Mouse (Mus musculus): ENCODE measurements around the gene Mreg. TPM values are rescaled to one million over a fixed set of nuclear protein-coding genes. Genes with fewer than 3 reads are reported as not detected.
"Not testable (repeated sequence)": the region's sequence is repeated elsewhere in the genome, so short reads cannot be mapped to it uniquely, and the experiment has no call there.

Gene Mreg
- polyA plus RNA-seq, 1 experiment from 2014 or later: 9.6 TPM

- ATAC-seq (replicated peaks; ENCODE audit: low FRiP score, low TSS enrichment, low read depth) (peak; percentile 86), DNase-seq (ENCODE audit: low spot score) (peak; percentile 90)
- WGBS: under 1% methylated on average over 35 of the region's 50 CpGs
- H3K27ac ChIP-seq (ENCODE audit: low read depth): peak overlapping the region; percentile 85
- peak overlapping the region; percentile 46 for H3K9ac ChIP-seq (ENCODE audit: low read length)
- peak overlapping the region; percentile 59 for H3K4me3 ChIP-seq (ENCODE audit: low read depth, low read length)
- H3K9me3 ChIP-seq (ENCODE audit: control insufficient read depth, low read length); H3K36me3 ChIP-seq (ENCODE audit: control insufficient read depth, insufficient read depth, low read length); H3K4me1 ChIP-seq (replicated peaks; ENCODE audit: control insufficient read depth, insufficient read depth, low read length); H3K27me3 ChIP-seq (replicated peaks; ENCODE audit: control insufficient read depth, insufficient read depth, low read length): not testable (repeated sequence)
- peak overlapping the region; percentile 58 for H3K4me2 ChIP-seq (ENCODE audit: low read length)
Measured at GRCm38 (mm10) chr1:72236363-72237006, 24.4 kb upstream of the Mreg start.

GRCm38 (mm10) chr1:72232592-72232991 is 20.5 kb upstream of the Mreg start:
- not testable (repeated sequence) for ATAC-seq (replicated peaks; ENCODE audit: low FRiP score, low TSS enrichment, low read depth)

GRCm38 (mm10) chr1:72228974-72229373 is 16.9 kb upstream of the Mreg start:
- Histone ChIP-seq H3K4me3 (ENCODE audit: low read depth, low read length) (no peak overlapping the region), H3K9me3 (ENCODE audit: control insufficient read depth, low read length) (no peaks in the 10 kb centered on the region), H3K36me3 (ENCODE audit: control insufficient read depth, insufficient read depth, low read length) (no peaks in the 10 kb centered on the region), H3K4me1 (replicated peaks; ENCODE audit: control insufficient read depth, insufficient read depth, low read length) (no peaks in the 10 kb centered on the region), H3K27ac (ENCODE audit: low read depth) (no peak overlapping the region), H3K4me2 (ENCODE audit: low read length) (no peak overlapping the region), H3K27me3 (replicated peaks; ENCODE audit: control insufficient read depth, insufficient read depth, low read length) (no peaks in the 10 kb centered on the region), H3K9ac (ENCODE audit: low read length) (no peak overlapping the region)
- 45% methylated on average over 3 of the region's 3 CpGs for WGBS
- no peak for DNase-seq (ENCODE audit: low spot score)
- no peak for ATAC-seq (replicated peaks; ENCODE audit: low FRiP score, low TSS enrichment, low read depth)

More at GRCm38 (mm10) chr1:72232592-72232991, 20.5 kb upstream of the Mreg start:
- not testable (repeated sequence) for H3K36me3 ChIP-seq (ENCODE audit: control insufficient read depth, insufficient read depth, low read length); H3K9me3 ChIP-seq (ENCODE audit: control insufficient read depth, low read length); H3K4me3 ChIP-seq (ENCODE audit: low read depth, low read length); H3K9ac ChIP-seq (ENCODE audit: low read length); H3K27ac ChIP-seq (ENCODE audit: low read depth); DNase-seq (ENCODE audit: low spot score); H3K4me1 ChIP-seq (replicated peaks; ENCODE audit: control insufficient read depth, insufficient read depth, low read length); H3K4me2 ChIP-seq (ENCODE audit: low read length); H3K27me3 ChIP-seq (replicated peaks; ENCODE audit: control insufficient read depth, insufficient read depth, low read length)
- 77% methylated on average over 10 of the region's 10 CpGs for WGBS

GRCm38 (mm10) chr1:72227546-72227945 is 15.4 kb upstream of the Mreg start:
- DNase-seq (ENCODE audit: low spot score) (no peak), ATAC-seq (replicated peaks; ENCODE audit: low FRiP score, low TSS enrichment, low read depth) (no peak)
- Histone ChIP-seq H3K4me3 (ENCODE audit: low read depth, low read length) (no peak overlapping the region), H3K27ac (ENCODE audit: low read depth) (no peak overlapping the region), H3K4me1 (replicated peaks; ENCODE audit: control insufficient read depth, insufficient read depth, low read length) (no peaks in the 10 kb centered on the region), H3K27me3 (replicated peaks; ENCODE audit: control insufficient read depth, insufficient read depth, low read length) (no peaks in the 10 kb centered on the region), H3K4me2 (ENCODE audit: low read length) (no peak overlapping the region), H3K36me3 (ENCODE audit: control insufficient read depth, insufficient read depth, low read length) (no peaks in the 10 kb centered on the region), H3K9ac (ENCODE audit: low read length) (no peak overlapping the region), H3K9me3 (ENCODE audit: control insufficient read depth, low read length) (no peaks in the 10 kb centered on the region)
- 93% methylated on average over 5 of the region's 5 CpGs for WGBS

- no peaks in the 10 kb centered on the region for H3K36me3 ChIP-seq (ENCODE audit: control insufficient read depth, insufficient read depth, low read length)
- H3K27me3 ChIP-seq (replicated peaks; ENCODE audit: control insufficient read depth, insufficient read depth, low read length): no peaks in the 10 kb centered on the region
- no peak for DNase-seq (ENCODE audit: low spot score)
- no peak overlapping the region for H3K4me2 ChIP-seq (ENCODE audit: low read length)
- no peak overlapping the region for H3K4me3 ChIP-seq (ENCODE audit: low read depth, low read length)
- H3K4me1 ChIP-seq (replicated peaks; ENCODE audit: control insufficient read depth, insufficient read depth, low read length): no peaks in the 10 kb centered on the region
- no peaks in the 10 kb centered on the region for H3K9me3 ChIP-seq (ENCODE audit: control insufficient read depth, low read length)
- no peak overlapping the region for H3K9ac ChIP-seq (ENCODE audit: low read length)
- H3K27ac ChIP-seq (ENCODE audit: low read depth): no peak overlapping the region
- ATAC-seq (replicated peaks; ENCODE audit: low FRiP score, low TSS enrichment, low read depth): 0 out of 2 replicates have a peak, but pooled peaks have one; percentile 1
- 38% methylated on average over 4 of the region's 4 CpGs for WGBS
Measured at GRCm38 (mm10) chr1:72226887-72227481, 14.9 kb upstream of the Mreg start.

GRCm38 (mm10) chr1:72226172-72226886 is 14.2 kb upstream of the Mreg start:
- Histone ChIP-seq H3K4me1 (replicated peaks; ENCODE audit: control insufficient read depth, insufficient read depth, low read length) (no peaks in the 10 kb centered on the region), H3K4me3 (ENCODE audit: low read depth, low read length) (0 out of 2 replicates have a peak overlapping the region, but pooled peaks have one; percentile 47), H3K27ac (ENCODE audit: low read depth) (peak overlapping the region; percentile 43; the same call in 1 of the 2 replicates), H3K36me3 (ENCODE audit: control insufficient read depth, insufficient read depth, low read length) (no peaks in the 10 kb centered on the region), H3K9me3 (ENCODE audit: control insufficient read depth, low read length) (no peaks in the 10 kb centered on the region), H3K27me3 (replicated peaks; ENCODE audit: control insufficient read depth, insufficient read depth, low read length) (no peaks in the 10 kb centered on the region), H3K9ac (ENCODE audit: low read length) (peak overlapping the region; percentile 46), H3K4me2 (ENCODE audit: low read length) (peak overlapping the region; percentile 70)
- WGBS: 1% methylated on average over 9 of the region's 18 CpGs
- peak; percentile 64 for DNase-seq (ENCODE audit: low spot score)
- peak; percentile 89 for ATAC-seq (replicated peaks; ENCODE audit: low FRiP score, low TSS enrichment, low read depth)

GRCm38 (mm10) chr1:72225720-72226171 is 13.6 kb upstream of the Mreg start:
- H3K36me3 ChIP-seq (ENCODE audit: control insufficient read depth, insufficient read depth, low read length); H3K4me1 ChIP-seq (replicated peaks; ENCODE audit: control insufficient read depth, insufficient read depth, low read length); H3K27me3 ChIP-seq (replicated peaks; ENCODE audit: control insufficient read depth, insufficient read depth, low read length); H3K9me3 ChIP-seq (ENCODE audit: control insufficient read depth, low read length): not testable (repeated sequence)
- Histone ChIP-seq H3K27ac (ENCODE audit: low read depth) (peak overlapping the region; percentile 43; the same call in 1 of the 2 replicates), H3K9ac (ENCODE audit: low read length) (peak overlapping the region; percentile 46), H3K4me3 (ENCODE audit: low read depth, low read length) (peak overlapping the region; percentile 47), H3K4me2 (ENCODE audit: low read length) (peak overlapping the region; percentile 70)
- ATAC-seq (replicated peaks; ENCODE audit: low FRiP score, low TSS enrichment, low read depth) (peak; percentile 90), DNase-seq (ENCODE audit: low spot score) (peak; percentile 94)
- 1% methylated on average over 25 of the region's 31 CpGs for WGBS

GRCm38 (mm10) chr1:72225054-72225718 is 13.1 kb upstream of the Mreg start:
- no peaks in the 10 kb centered on the region for H3K27me3 ChIP-seq (replicated peaks; ENCODE audit: control insufficient read depth, insufficient read depth, low read length)
- peak overlapping the region; percentile 70 for H3K4me2 ChIP-seq (ENCODE audit: low read length)
- H3K9me3 ChIP-seq (ENCODE audit: control insufficient read depth, low read length): no peaks in the 10 kb centered on the region
- no peaks in the 10 kb centered on the region for H3K4me1 ChIP-seq (replicated peaks; ENCODE audit: control insufficient read depth, insufficient read depth, low read length)
- DNase-seq (ENCODE audit: low spot score) (no peak), ATAC-seq (replicated peaks; ENCODE audit: low FRiP score, low TSS enrichment, low read depth) (no peak)
- H3K27ac ChIP-seq (ENCODE audit: low read depth): no peak overlapping the region
- 15% methylated on average over 13 of the region's 13 CpGs for WGBS
- H3K36me3 ChIP-seq (ENCODE audit: control insufficient read depth, insufficient read depth, low read length): no peaks in the 10 kb centered on the region
- H3K9ac ChIP-seq (ENCODE audit: low read length): no peak overlapping the region
- peak overlapping the region; percentile 47 for H3K4me3 ChIP-seq (ENCODE audit: low read depth, low read length)

Measured in intestine, embryonic 14.5 days (tissue).